Mouse (Mus musculus) cerebellum, adult 2 months (tissue): ENCODE results near the gene Fam129b. TPM values are rescaled to one million over a fixed set of nuclear protein-coding genes. Genes with fewer than 3 reads are reported as not detected.

ENCODE experiments used
- DNase-seq, 2 experiments: peaks; one replicate each; pipeline ENCODE4 v3.0.0; 2021
- H3K27ac ChIP-seq: fragments of 200-500 bp; 2 replicates; pipeline ENCODE4 v1.5.1; 2012; ENCODE audit warnings: low read length, control low read depth, inconsistent platforms; ENCODE audit not compliant: insufficient read depth
- H3K27me3 ChIP-seq: fragments of 200-500 bp; 2 replicates; pipeline ENCODE4 v1.6.1; 2012; ENCODE audit warnings: inconsistent platforms, mild to moderate bottlenecking, low read length, moderate library complexity; ENCODE audit not compliant: control insufficient read depth, insufficient read depth
- H3K4me1 ChIP-seq: fragments of 200-500 bp; 2 replicates; pipeline ENCODE4 v1.6.1; 2011; ENCODE audit warnings: low read length; ENCODE audit not compliant: control insufficient read depth, insufficient read depth
- H3K4me3 ChIP-seq: fragments of 200-500 bp; replicated peaks from 2 replicates; pipeline ENCODE3; 2011; ENCODE audit warnings: mild to moderate bottlenecking, low read depth, low read length, control low read depth; ENCODE audit not compliant: insufficient read depth
- CTCF ChIP-seq: fragments of 200-500 bp; IDR thresholded peaks from 2 replicates; pipeline ENCODE4 v1.5.1; 2011; ENCODE audit warnings: low read depth, mild to moderate bottlenecking, control low read depth, low read length, moderate library complexity, borderline replicate concordance; ENCODE audit not compliant: insufficient read depth
- POLR2A ChIP-seq: fragments of 200-500 bp; IDR thresholded peaks from 2 replicates; pipeline ENCODE4 v1.6.1; 2011; ENCODE audit warnings: low read length, control low read depth, borderline replicate concordance; ENCODE audit not compliant: insufficient read depth
- WGBS: fragments of 180-500 bp; shearing (Covaris S2); methylation state at CpG from one replicate; pipeline ENCODE4 v1.1.7; 2018; 5-methylcytosine and 5-hydroxymethylcytosine counted together
- polyA plus RNA-seq: library from polyadenylated mRNA; depleted of rRNA; stranded (reverse); fragments of >200 nt; gene quantifications from 2 replicates; pipeline ENCODE4 v1.2.3, GENCODE M21; 2012

Fam129b gene
- polyA plus RNA-seq, 1 experiment: 24.5 TPM

DNA sequence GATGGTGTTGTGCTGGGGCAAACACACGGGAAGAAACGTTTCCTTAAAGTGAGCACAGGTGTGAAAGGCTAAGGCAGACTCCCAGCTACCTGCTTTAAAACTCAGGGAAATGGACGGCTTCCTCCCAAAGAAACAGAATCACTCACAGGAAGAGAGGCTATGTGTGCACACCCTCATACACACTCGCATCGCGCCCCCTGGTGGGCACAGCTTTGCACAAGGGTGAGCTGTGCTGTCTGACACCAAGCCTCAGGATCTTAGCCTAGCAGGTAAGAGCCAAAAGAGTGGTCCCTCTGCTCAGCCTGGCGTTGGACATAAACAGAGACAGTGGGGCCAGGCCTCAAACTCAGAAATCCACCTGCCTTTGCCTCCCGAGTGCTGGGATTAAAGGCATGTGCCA lies 21.7 kb upstream of the Fam129b start:
- no peak overlapping the region for H3K27ac ChIP-seq
- 4% methylated on average over 8 of the region's 8 CpGs for whole genome bisulfite sequencing
- DNase-seq: peak; percentile 89 to 93
- H3K27me3 ChIP-seq: no peaks in the 10 kb centered on the region
- H3K4me1 ChIP-seq: 0 out of 2 replicates have a peak, but pooled peaks cover 3% of the 10 kb centered on the region
- TF ChIP-seq POLR2A: no peak
- TF ChIP-seq CTCF: peak; percentile 98
- no peak overlapping the region for H3K4me3 ChIP-seq

DNA sequence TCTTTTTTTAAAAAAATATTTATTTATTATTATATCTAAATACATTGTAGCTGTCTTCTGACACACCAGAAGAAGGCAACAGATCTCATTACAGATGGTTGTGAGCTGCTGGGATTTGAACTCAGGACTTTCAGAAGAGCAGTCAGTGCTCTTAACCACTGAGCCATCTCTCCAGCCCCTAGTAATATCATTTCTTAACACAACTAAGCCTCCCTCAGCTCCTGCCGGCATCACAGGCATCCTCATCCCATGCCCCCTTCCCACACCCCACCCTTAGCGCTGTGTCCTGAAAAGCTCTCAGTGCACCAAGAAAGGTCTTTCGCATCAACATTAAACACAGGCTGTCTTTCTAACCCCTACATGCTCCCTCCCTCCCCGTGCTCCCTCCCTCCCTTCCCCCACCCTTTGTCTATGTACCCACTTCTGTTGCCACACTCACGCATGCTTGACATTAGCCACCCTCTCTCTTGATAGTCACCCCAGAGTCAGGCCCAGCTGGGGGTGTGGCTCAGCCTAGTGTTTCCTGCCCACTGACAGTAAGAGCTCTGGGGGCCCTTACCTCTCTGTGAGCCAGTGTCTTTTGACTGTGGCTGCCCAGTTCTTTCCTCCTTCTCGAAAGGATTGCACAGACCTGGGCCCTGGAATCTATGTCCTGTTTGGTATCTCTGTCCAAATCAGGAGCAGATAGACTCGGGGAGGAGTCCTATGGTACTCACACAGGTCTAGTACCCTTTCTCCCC lies 20.7 kb upstream of the Fam129b start:
- Histone ChIP-seq H3K27me3 (no peaks in the 10 kb centered on the region), H3K4me3 (no peak overlapping the region), H3K27ac (no peak overlapping the region), H3K4me1 (0 out of 2 replicates have a peak, but pooled peaks cover 3% of the 10 kb centered on the region)
- no peak for DNase-seq
- TF ChIP-seq POLR2A: no peak
- no peak for TF ChIP-seq CTCF
- WGBS: 79% methylated on average over 7 of the region's 7 CpGs

DNA sequence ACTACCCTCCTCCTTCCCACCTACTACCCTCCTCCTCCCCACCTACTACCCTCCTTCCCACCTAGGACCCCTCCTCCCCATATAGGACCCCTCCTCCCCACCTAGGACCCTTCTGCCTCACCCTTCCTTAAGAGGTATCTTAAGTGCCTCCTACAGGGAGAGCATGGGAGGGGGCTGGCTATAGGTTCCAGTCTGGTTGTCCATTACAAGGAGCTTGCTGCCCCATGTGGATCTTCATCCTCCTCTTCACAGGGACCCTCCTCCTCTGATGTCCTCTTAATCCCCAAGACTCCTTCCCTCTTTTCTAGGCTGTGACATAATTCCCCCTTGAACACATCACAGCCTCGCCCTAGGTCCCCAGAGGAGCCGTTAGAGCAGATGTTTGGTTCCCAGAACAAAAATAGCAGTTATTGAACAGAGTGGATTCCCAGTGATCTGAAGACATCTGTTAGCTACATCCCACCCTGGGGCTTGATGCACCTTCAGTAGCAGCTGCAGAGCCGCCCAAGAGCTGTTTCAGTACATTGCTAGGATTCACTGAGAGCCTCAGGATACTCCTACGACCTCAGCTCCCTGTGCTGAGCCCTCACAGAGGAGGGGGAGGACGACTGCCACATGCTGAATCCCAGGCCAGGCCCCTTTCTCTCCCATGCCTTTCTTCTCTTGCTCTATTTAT lies 20.0 kb upstream of the Fam129b start:
- H3K4me1 ChIP-seq: 0 out of 2 replicates have a peak, but pooled peaks cover 3% of the 10 kb centered on the region
- no peak for DNase-seq
- TF ChIP-seq POLR2A (no peak), CTCF (no peak)
- H3K27ac ChIP-seq: no peak overlapping the region
- H3K4me3 ChIP-seq: no peak overlapping the region
- H3K27me3 ChIP-seq: no peaks in the 10 kb centered on the region
- 70% methylated on average over 5 of the region's 5 CpGs for WGBS

DNA sequence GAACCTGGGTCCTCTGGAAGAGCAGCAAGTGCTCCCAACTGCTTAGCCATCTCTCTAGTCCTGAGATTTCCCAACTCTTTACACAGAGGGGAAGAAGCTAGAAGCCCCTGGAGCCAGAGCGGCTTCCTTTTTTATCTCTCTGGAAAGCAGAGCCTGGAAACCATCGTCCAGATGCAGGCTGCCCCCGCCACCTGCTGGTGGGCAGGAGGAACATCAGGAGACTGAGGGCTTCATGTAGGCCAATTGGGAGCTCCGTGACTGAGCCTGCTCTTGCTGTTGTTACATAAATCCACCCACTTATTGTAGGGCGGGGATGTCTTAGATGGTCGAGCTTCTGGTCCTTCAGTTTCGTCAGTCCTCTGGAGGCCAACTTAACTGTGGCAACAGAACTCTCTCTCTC lies 18.3 kb upstream of the Fam129b start:
- no peak overlapping the region for H3K27ac ChIP-seq
- TF ChIP-seq CTCF: peak; percentile 89
- TF ChIP-seq POLR2A: no peak
- H3K27me3 ChIP-seq: no peaks in the 10 kb centered on the region
- 5% methylated on average over 7 of the region's 7 CpGs for WGBS
- H3K4me3 ChIP-seq: no peak overlapping the region
- 0 out of 2 replicates have a peak, but pooled peaks cover under 1% of the 10 kb centered on the region for H3K4me1 ChIP-seq
- peak; percentile 78 to 85 for DNase-seq

DNA sequence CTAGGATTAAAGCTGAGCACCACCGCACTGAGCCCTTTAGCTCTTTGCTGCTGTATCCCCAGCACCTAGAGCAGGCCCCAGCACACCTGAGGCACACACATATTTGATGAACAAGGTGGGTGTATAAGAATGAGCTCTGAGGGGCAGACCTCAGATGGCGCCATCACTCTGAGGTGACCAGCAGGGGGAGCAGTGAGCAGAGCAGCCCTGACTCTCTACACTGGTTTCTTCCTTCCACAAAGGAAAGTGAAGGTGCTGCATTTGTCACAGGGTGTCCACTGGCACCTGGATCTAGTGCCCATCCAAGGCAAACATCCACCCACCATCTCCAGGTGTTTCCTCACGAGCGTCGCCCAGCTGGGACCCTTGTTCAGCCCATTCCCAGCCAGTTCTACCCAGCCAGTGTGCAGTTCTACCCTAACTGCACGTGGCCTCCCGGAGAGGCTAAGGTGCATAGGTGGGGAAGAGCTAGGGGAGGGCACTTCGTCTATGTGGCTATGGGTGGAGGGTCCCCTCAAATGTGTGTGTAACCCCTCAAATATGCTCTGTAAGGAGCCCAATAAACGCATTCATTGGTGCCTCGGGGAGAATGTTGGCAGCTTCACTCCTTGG lies 16.8 kb upstream of the Fam129b start:
- peak; percentile 58 to 66 for DNase-seq
- Histone ChIP-seq H3K27me3 (no peaks in the 10 kb centered on the region), H3K4me1 (no peaks in the 10 kb centered on the region), H3K4me3 (no peak overlapping the region), H3K27ac (no peak overlapping the region)
- TF ChIP-seq POLR2A (no peak), CTCF (peak; percentile 85)
- WGBS: 45% methylated on average over 10 of the region's 10 CpGs

DNA sequence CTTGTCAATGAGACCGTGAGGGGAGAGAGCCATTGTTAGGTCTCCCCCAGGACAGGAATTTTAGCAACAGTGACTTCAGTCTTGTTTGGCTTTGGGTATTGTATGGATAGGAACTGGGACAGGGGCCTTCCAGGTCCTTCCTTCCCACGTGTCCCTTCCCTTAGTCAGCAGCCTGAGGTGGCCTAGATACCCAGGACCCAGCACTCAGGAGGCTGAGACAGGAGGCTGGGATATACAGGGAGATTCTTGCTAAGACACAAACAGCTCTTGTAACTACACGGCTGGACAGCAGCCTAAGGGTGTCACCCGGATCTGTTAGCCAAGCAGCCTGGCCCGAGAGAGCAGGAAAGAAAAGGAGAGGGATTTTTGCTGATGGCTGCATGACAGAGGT lies 16.3 kb upstream of the Fam129b start:
- no peak for TF ChIP-seq CTCF
- TF ChIP-seq POLR2A: no peak
- Histone ChIP-seq H3K27ac (no peak overlapping the region), H3K27me3 (no peaks in the 10 kb centered on the region), H3K4me3 (no peak overlapping the region), H3K4me1 (no peaks in the 10 kb centered on the region)
- 78% methylated on average over 5 of the region's 5 CpGs for WGBS
- no peak for DNase-seq

DNA sequence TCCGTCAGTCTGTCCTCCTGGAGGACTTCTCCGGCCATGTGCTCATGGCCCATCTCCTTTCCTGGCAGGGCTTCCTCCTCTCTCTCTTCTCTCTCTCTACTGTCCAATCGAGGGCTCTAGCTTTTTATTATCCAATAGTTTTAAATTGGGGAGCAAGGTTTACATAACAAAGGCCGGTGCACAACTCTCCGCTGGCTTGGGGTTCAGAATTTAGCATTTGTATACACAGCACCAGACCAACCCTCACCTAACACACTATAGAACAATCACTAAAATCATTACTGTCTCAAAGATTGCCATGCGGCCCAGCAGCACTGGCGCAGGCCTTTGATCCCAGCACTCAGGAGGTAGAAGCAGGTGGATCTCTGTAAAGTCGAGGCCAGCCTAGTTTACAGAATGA lies 15.1 kb upstream of the Fam129b start:
- Histone ChIP-seq H3K4me3 (no peak overlapping the region), H3K27me3 (no peaks in the 10 kb centered on the region), H3K27ac (no peak overlapping the region), H3K4me1 (no peaks in the 10 kb centered on the region)
- DNase-seq: no peak
- TF ChIP-seq POLR2A (no peak), CTCF (no peak)
- WGBS: 82% methylated on average over 8 of the region's 8 CpGs
